Mouse (Mus musculus): ENCODE measurements around the gene Rdm1.
"Not testable (repeated sequence)": the region's sequence is repeated elsewhere in the genome, so short reads cannot be mapped to it uniquely, and the experiment has no call there.

Gene Rdm1

DNA sequence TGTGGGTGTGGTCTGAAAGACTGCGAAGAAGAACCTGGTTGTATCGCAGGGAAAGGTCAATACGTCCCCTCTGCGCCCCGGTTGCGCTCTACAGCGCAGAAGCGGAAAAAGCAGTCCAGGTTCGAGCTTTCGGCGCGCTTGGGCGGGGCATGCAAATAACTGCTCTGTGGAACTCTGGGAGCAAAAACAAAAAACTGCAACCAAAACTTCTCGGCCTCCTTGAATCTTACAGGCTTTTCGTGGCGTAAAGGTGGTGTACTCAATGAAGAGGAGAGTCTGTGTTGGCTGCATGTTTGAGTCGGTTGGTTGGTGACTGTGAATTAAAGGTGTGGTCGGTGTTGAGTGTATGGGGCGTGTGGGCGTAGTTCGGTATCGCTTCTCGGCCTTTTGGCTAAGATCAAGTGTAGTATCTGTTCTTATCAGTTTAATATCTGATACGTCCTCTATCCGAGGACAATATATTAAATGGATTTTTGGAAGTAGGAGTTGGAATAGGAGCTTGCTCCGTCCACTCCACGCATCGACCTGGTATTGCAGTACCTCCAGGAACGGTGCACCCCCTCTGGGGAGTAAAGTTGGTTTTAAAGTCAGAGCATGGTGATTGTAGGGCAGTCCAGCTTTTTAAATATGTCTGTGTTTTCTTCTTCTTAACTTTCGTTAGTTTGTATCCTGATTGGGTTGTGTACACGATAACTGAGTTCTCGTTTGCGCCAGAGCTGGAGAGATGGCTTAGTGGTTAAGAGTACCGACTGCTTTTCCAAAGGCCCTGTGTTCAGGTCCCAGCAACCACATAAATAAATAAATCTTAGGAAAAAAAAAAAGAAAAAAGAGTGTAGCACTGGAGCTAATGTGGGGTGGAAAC is at the start of gene Rdm1:
TSS of gene Rdm1 (plus strand) at position 201 of the 862 bp plus-strand sequence.
- DNase-seq: peak; percentile 75

DNA sequence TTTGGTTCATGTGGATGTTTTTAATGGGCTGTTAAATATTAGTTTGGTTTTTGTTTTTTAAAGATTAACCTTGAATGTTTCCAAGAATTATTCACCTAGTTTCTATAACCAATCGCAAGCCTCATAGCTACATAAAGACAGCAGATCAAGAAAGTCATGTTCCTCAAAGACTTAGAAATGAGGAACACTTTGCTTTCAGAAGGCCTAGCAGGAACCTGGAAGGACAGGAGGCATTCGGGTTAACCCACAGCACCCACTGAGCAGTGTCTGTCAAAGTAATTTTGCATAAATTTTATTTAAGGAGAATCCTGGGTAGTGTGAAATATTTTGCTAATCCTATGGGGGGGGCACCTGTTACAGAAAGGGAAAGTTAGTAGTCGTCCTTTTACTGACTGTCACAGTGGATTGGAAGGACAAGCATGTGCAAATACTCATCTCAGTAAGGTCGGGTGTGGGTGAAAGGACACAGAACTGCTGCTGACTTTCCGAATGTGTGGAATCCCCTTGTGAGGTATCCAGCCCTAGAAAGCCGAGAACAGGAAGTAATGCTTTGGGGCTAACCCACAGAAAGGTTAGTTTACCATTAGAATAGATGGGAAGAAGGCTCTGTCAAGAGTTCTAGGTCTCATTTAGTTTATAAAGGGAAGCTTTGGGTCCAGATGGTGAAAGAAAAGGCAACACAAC is 45.8 kb upstream of the Rdm1 start:
- DNase-seq: no peak

DNA sequence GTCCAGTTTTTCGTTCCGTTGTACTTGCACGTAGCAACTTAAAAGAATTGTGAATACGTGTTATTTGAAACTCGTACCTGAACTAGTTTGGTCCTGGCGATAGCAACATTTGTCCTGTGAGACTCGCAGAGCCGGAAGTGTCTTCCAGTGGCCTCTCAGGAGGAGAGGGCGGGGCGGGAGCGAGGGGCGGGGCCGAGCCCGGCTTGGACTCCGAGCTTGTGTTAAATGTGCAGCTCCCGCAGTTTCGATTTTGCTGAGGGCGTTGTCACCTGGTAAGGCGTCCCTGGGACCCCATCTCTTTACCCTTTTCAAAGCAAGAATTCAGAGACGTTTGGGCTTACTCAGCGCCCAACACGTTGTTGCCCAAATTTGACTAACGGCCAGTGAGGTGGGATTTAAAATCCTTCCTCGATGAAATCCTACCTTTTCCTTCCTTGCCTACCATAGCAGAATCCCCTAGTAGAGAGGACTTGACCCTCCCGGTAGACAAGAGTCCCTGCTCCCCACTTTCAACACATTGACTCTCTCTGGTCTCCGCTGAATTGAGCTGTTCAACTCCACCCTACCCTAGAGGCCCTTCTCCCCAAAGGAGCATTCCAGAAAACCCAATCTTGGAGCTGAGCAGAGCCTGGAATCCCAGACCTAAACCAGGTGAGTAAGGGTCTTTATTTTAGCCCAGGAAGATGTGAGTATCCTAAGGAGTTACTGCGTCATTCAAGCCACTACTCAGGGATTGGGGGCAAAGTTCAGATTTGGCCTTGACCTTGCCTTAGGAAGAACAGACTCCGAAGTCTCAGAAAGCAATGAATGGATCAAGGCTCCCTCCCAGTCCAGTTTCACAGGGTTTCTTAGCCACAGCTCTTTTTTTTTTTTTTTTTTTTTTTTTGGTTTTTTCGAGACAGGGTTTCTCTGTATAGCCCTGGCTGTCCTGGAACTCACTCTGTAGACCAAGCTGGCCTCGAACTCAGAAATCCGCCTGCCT is 44.6 kb upstream of the Rdm1 start, which contains the start of gene Tmem106a:
TSS of gene Tmem106a (plus strand) at position 189 of the 982 bp plus-strand sequence.
- peak; percentile 45 for DNase-seq

DNA sequence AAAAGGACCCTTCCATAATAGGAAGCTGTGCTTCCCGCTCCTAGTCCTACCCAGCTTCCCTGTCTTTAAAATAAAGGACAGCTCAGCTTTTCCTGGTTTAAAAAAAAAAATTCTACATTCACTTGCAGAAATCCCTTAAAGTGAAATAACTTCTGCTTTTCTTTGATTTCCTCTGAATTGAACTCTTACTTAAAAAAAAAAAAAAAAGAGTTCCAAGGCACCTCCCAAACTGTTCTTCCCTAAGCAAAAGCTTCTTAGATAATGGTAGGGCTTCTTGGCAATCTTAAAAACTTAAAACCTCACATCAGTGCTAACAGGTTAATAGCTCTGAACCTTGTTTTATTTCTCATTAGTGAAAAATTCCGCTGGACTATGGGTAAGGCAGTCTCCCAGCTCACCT is 43.8 kb upstream of the Rdm1 start:
- no peak for DNase-seq

DNA sequence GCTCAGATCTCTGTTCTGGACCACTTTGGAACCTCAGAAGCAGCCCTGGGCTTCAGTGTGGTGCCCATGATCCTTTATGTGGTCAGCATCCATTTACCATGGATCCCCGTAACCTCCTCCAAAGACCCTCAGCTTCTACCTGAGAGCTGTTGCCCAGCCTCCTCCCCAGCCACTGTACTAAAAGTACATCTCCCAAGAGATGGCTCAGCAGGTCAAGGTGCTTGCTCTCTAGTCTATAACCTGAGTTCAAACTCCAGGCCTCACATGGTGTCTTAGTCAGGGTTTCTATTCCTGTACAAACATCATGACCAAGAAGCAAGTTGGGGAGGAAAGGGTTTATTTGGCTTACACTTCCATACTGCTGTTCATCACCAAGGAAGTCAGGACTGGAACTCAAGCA is 42.0 kb upstream of the Rdm1 start:
- not testable (repeated sequence) for DNase-seq

GRCm38 (mm10) chr11:101585805-101586204 is 41.2 kb upstream of the Rdm1 start:
- no peak for DNase-seq

- DNase-seq: no peak
These were observed 39.3 kb upstream of the Rdm1 start for GRCm38 (mm10) chr11:101587676-101588075.

DNA sequence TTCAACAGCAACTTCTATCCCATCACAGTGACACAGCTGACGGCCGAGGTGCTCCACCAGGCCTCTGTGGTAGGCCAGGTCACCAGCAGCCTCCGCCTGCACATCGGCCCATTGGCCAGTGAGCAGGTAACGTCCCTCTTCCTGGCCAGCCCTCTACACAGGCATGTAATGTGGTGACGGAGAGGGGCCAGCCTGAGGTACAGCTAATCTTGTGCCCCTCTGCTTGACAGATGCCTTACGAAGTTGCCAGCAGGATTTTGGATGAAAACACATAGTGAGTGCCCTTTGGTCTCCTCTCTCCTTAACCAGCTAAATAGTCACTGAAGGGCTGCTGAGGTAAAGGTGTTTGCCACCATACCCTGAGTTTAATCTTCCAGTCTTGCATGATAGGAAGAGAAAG is 38.1 kb upstream of the Rdm1 start:
- DNase-seq: no peak

DNA sequence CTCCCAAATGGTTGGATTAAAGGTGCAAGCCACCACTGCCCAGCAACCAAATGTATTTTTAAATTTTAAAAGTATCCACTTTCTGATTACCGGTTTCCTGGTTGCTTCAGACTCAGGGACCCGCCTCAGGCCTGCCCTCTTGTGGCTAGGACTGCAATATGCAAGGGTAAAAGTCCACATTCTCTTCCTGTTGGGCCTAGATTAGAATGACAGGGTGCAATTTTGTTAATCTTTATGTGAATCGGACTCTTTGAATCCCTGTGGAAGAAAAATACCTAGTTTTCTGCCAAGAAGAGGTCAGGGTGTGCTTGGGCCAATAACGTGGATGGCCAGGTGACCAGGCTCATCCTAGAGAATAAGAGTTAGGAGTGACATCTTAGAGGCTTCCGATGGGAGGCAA is 37.6 kb upstream of the Rdm1 start:
- peak; percentile 65 for DNase-seq

- no peak for DNase-seq
These were observed 36.9 kb upstream of the Rdm1 start for GRCm38 (mm10) chr11:101589989-101590624.

GRCm38 (mm10) chr11:101599156-101599555 is 27.8 kb upstream of the Rdm1 start, which contains the start of gene Gm11634:
Gm11634 (minus strand) TSS chr11:101599256.
- DNase-seq: no peak

DNA sequence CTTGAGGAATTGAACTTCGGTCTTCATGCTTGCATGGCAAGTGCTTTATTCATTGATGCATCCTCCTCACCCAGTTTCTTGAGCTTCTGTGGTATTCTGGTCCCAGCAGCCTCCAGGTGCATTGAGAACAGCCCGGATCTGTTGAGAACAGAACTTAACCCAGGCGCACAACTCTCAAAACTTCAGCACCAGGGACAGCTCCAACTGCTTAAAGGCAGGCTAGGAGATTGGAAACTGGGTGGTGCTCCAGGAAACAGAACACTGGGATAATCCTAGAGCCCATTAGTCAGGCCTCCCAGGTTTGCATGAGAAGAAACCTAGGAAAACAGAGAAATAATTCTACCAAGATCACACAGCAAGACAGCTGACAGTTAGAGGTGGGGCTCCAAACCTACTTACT is 24.5 kb upstream of the Rdm1 start:
- no peak for DNase-seq

DNA sequence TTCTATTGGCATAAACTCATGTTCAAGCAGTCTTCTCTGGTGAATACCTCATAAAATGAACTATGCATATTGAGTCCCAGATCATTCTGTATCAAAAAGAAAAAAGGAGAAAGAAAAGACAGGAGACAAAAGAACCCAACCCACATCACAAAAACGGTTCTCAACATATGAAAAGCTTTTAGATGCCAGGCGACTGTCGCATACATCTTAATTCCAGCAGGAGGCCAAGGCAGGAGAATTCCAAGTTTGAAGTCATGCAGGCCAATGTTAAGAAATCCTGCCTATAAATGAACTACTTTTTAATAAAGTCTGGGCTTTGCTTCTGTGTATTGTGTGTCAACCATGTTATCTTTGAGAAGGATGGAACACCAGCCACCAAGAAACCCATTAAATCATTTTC is 22.9 kb upstream of the Rdm1 start:
- no peak for DNase-seq

GRCm38 (mm10) chr11:101604531-101605453 is 22.2 kb upstream of the Rdm1 start:
- peak; percentile 63 for DNase-seq

DNA sequence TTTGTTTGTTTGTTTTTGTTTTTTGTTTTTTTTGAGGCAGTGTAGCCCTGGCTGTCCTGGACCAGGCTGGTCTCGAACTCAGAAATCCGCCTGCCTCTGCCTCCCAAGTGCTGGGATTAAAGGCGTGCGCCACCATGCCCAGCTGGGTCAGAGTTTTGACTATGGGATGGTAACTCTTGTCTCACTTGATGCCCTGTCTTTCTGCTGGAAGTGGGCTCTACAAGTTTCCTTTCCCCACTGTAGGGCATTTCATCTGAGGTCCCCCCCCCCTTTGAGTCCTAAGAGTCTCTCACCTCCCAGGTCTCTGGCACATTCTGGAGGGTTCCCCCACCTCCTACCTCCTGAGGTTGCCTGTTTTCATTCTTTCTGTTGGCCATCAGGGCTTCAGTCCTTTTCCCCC is 19.9 kb upstream of the Rdm1 start:
- not testable (repeated sequence) for DNase-seq

- no peak for DNase-seq
These were observed 16.6 kb upstream of the Rdm1 start for GRCm38 (mm10) chr11:101610445-101610844.

DNA sequence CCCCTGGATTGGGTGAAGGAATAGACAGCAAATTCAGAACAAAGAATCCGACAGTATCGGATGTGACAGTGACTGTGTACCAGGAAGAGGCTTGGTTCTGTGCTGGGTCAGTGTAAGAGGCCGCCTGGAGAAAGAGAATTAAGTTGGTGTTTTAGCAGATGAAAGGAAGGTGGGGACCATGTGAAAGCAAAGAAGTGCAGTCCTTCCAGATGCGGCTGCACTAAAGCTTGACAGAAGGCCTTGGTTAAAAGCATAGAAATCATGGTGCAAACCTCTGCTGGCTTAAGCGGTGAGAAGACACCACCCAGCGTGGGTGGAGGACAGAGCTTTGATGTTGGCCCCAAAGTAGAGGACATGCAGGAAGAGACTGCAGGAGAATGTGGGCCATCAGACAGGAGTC is 13.4 kb upstream of the Rdm1 start:
- no peak for DNase-seq

DNA sequence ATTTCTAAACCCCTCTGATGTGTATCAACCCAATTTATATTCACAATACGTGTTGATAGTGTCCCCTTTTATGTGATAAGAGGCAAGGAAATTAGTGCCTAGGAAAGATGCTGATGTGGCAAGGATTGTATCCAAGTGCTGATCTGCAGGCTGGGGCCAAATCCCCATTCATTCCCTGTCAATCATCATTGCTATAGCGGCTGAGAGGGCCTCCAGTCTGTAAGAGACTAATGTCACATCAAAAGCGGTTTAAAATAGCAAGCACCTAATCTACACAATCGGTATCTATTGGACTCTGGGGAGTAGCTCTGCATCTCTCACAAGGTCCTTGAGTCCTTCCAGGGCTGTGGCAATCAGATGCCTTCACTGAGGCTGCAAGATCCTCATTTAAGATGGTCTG is 12.9 kb upstream of the Rdm1 start:
- DNase-seq: no peak

GRCm38 (mm10) chr11:101615380-101615779 is 11.6 kb upstream of the Rdm1 start:
- DNase-seq: no peak

GRCm38 (mm10) chr11:101616104-101616503 is 10.9 kb upstream of the Rdm1 start:
- no peak for DNase-seq
